Mouse (Mus musculus) spleen, adult 2 months (tissue): ENCODE measurements around the gene Efnb1.
"Not testable (repeated sequence)": the region's sequence is repeated elsewhere in the genome, so short reads cannot be mapped to it uniquely, and the experiment has no call there.

Experiments
- CTCF ChIP-seq: fragments of 200-500 bp; IDR thresholded peaks from 2 replicates; pipeline ENCODE4 v1.5.1; 2011; ENCODE audit warnings: mild to moderate bottlenecking, inconsistent platforms; ENCODE audit not compliant: insufficient read depth, insufficient read length, insufficient replicate concordance; ENCODE audit errors: extremely low read depth
- POLR2A ChIP-seq: fragments of 200-500 bp; IDR thresholded peaks from 2 replicates; pipeline ENCODE4 v1.6.1; 2011; ENCODE audit warnings: low read depth, low read length, inconsistent platforms

GRCm38 (mm10) chrX:99111088-99111724 is 24.7 kb upstream of the Efnb1 start:
- TF ChIP-seq CTCF, POLR2A: not testable (repeated sequence)
